Mouse (Mus musculus): ENCODE data around the gene 4930470P17Rik.
"Not testable (repeated sequence)": the region's sequence is repeated elsewhere in the genome, so short reads cannot be mapped to it uniquely, and the experiment has no call there.

Gene 4930470P17Rik

GRCm38 (mm10) chr2:170601917-170602316, at the start of gene 4930470P17Rik:
TSS of gene 4930470P17Rik (minus strand) at chr2:170602017.
- DNase-seq (ENCODE audit: extremely low read depth, low read depth) = no peak

- DNase-seq (ENCODE audit: extremely low read depth, low read depth) = no peak
These were observed 49.7 kb upstream of the 4930470P17Rik start for GRCm38 (mm10) chr2:170651483-170651882.

GRCm38 (mm10) chr2:170648542-170648941, 46.7 kb upstream of the 4930470P17Rik start:
- no peak for DNase-seq (ENCODE audit: extremely low read depth, low read depth)

GRCm38 (mm10) chr2:170646201-170646600, 44.4 kb upstream of the 4930470P17Rik start:
- no peak for DNase-seq (ENCODE audit: extremely low read depth, low read depth)

GRCm38 (mm10) chr2:170642338-170642806, 40.6 kb upstream of the 4930470P17Rik start:
- no peak for DNase-seq (ENCODE audit: extremely low read depth, low read depth)

GRCm38 (mm10) chr2:170640281-170640680, 38.5 kb upstream of the 4930470P17Rik start:
- no peak for DNase-seq (ENCODE audit: extremely low read depth, low read depth)

GRCm38 (mm10) chr2:170638746-170639145, 36.9 kb upstream of the 4930470P17Rik start:
- no peak for DNase-seq (ENCODE audit: extremely low read depth, low read depth)

GRCm38 (mm10) chr2:170632998-170633622, 31.3 kb upstream of the 4930470P17Rik start:
- DNase-seq (ENCODE audit: extremely low read depth, low read depth) = no peak

GRCm38 (mm10) chr2:170632386-170632785, 30.6 kb upstream of the 4930470P17Rik start:
- DNase-seq (ENCODE audit: extremely low read depth, low read depth) = no peak

GRCm38 (mm10) chr2:170631375-170631774, 29.6 kb upstream of the 4930470P17Rik start:
- DNase-seq (ENCODE audit: extremely low read depth, low read depth) = no peak

- DNase-seq (ENCODE audit: extremely low read depth, low read depth) = no peak
These were observed 28.7 kb upstream of the 4930470P17Rik start for GRCm38 (mm10) chr2:170630553-170630952.

- not testable (repeated sequence) for DNase-seq (ENCODE audit: extremely low read depth, low read depth)
These were observed 26.2 kb upstream of the 4930470P17Rik start for GRCm38 (mm10) chr2:170627991-170628390.

- DNase-seq (ENCODE audit: extremely low read depth, low read depth) = not testable (repeated sequence)
These were observed 22.5 kb upstream of the 4930470P17Rik start for GRCm38 (mm10) chr2:170624201-170624880.

- DNase-seq (ENCODE audit: extremely low read depth, low read depth) = no peak
These were observed 21.2 kb upstream of the 4930470P17Rik start for GRCm38 (mm10) chr2:170622985-170623384.

- DNase-seq (ENCODE audit: extremely low read depth, low read depth) = no peak
These were observed 17.2 kb upstream of the 4930470P17Rik start for GRCm38 (mm10) chr2:170618862-170619492.

GRCm38 (mm10) chr2:170611794-170612193, 10.0 kb upstream of the 4930470P17Rik start:
- not testable (repeated sequence) for DNase-seq (ENCODE audit: extremely low read depth, low read depth)

- no peak for DNase-seq (ENCODE audit: extremely low read depth, low read depth)
These were observed 646 bp downstream of the 4930470P17Rik start for GRCm38 (mm10) chr2:170601171-170601570.

GRCm38 (mm10) chr2:170597586-170597985, 4.2 kb downstream of the 4930470P17Rik start:
- DNase-seq (ENCODE audit: extremely low read depth, low read depth) = no peak

GRCm38 (mm10) chr2:170596726-170597125, 5.1 kb downstream of the 4930470P17Rik start:
- DNase-seq (ENCODE audit: extremely low read depth, low read depth) = no peak

- DNase-seq (ENCODE audit: extremely low read depth, low read depth) = no peak
These were observed 9.7 kb downstream of the 4930470P17Rik start for GRCm38 (mm10) chr2:170592161-170592560.

- DNase-seq (ENCODE audit: extremely low read depth, low read depth) = no peak
These were observed 13.4 kb downstream of the 4930470P17Rik start for GRCm38 (mm10) chr2:170588369-170588900.

GRCm38 (mm10) chr2:170584678-170585077, 17.1 kb downstream of the 4930470P17Rik start:
- no peak for DNase-seq (ENCODE audit: extremely low read depth, low read depth)
